Mouse (Mus musculus) cerebellum, adult 9-10 months (tissue): ENCODE data around the gene Ccdc92.

Source experiments
- DNase-seq: peaks from one replicate; pipeline ENCODE4 v3.0.0; 2022

The Ccdc92 gene

GRCm38 (mm10) chr5:124862013-124862866, at the start of gene Ccdc92, which contains the start of gene Zfp664:
TSS of gene Ccdc92 (minus strand) at chr5:124862424.
TSS of gene Zfp664 (plus strand) at chr5:124862691.
- peak; percentile 96 for DNase-seq

GRCm38 (mm10) chr5:124908860-124909259, 46.6 kb upstream of the Ccdc92 start:
- peak; percentile 75 for DNase-seq

GRCm38 (mm10) chr5:124906890-124907289, 44.7 kb upstream of the Ccdc92 start:
- no peak for DNase-seq

- DNase-seq = no peak
Observed at GRCm38 (mm10) chr5:124903852-124904251, 41.6 kb upstream of the Ccdc92 start.

GRCm38 (mm10) chr5:124902195-124902594, 40.0 kb upstream of the Ccdc92 start:
- no peak for DNase-seq

- DNase-seq = peak; percentile 79
Observed at GRCm38 (mm10) chr5:124901675-124902074, 39.5 kb upstream of the Ccdc92 start.

GRCm38 (mm10) chr5:124900738-124901490, 38.7 kb upstream of the Ccdc92 start:
- no peak for DNase-seq

- DNase-seq = peak; percentile 81
Observed at GRCm38 (mm10) chr5:124899945-124900631, 37.9 kb upstream of the Ccdc92 start.

GRCm38 (mm10) chr5:124896135-124896534, 33.9 kb upstream of the Ccdc92 start:
- DNase-seq = no peak

GRCm38 (mm10) chr5:124891921-124892370, 29.7 kb upstream of the Ccdc92 start:
- DNase-seq = no peak

GRCm38 (mm10) chr5:124888661-124889060, 26.4 kb upstream of the Ccdc92 start:
- no peak for DNase-seq

GRCm38 (mm10) chr5:124883877-124884276, 21.7 kb upstream of the Ccdc92 start:
- peak; percentile 86 for DNase-seq

GRCm38 (mm10) chr5:124879801-124880200, 17.6 kb upstream of the Ccdc92 start:
- no peak for DNase-seq

- no peak for DNase-seq
Observed at GRCm38 (mm10) chr5:124879251-124879650, 17.0 kb upstream of the Ccdc92 start.

GRCm38 (mm10) chr5:124873890-124874601, 11.8 kb upstream of the Ccdc92 start:
- no peak for DNase-seq

- DNase-seq = no peak
Observed at GRCm38 (mm10) chr5:124873096-124873495, 10.9 kb upstream of the Ccdc92 start.

- DNase-seq = no peak
Observed at GRCm38 (mm10) chr5:124872033-124872432, 9.8 kb upstream of the Ccdc92 start.

- DNase-seq = peak; percentile 86
Observed at GRCm38 (mm10) chr5:124868981-124869380, 6.8 kb upstream of the Ccdc92 start.

- DNase-seq = no peak
Observed at GRCm38 (mm10) chr5:124862871-124863741, 882 bp upstream of the Ccdc92 start.

- peak; percentile 79 for DNase-seq
Observed at GRCm38 (mm10) chr5:124861463-124861862, 761 bp downstream of the Ccdc92 start.

GRCm38 (mm10) chr5:124860013-124860412, 2.2 kb downstream of the Ccdc92 start:
- DNase-seq = peak; percentile 71
